Comparison of ENCODE assay signal across 9 mouse cellular contexts in the genomic region with DNA sequence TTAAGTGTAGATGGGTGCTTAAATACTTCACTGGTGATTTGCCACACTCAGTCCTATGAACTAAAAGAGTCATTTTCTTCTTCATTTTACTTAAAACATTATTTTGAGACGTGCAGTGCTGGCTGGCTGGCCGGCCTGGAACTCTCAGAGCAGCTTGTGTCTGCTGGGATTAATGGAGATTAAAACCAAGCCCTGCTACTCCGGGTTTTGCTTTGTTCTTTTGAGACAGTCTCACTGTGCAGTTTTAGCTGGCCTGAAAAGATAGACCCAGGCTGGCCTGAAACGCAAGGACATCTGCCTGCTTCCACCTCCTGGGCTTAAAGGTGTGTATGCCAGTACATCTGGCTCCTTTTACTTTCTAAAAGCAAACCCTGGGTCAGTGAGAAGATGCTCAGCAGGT. TPM values are rescaled to one million over a fixed set of nuclear protein-coding genes. Genes with fewer than 3 reads are reported as not detected.
A peak's percentile ranks its signal among the peaks of the same experiment; 100 is the strongest.
DNase-seq lines count a peak whose midpoint lies in the region; ATAC-seq and TF ChIP-seq lines count a peak whose summit lies in the region.
"Had no signal": no experiment of that assay in that cellular context is flagged by ENCODE, and none has a peak within 500 bp of the region (broad histone marks: within the 10 kb centered on the region; RNA-seq: fewer than 3 reads in every experiment).

No protein-coding gene starts in this region.

- H3K9ac ChIP-seq in hindbrain, embryonic 15.5 days: peak overlapping the region; percentile 36; the same call in 1 of the 2 replicates
- H3K9ac ChIP-seq in midbrain, postnatal 0 days (replicated peaks; ENCODE audit: low read length, poor library complexity, severe bottlenecking): no peak overlapping the region

- no peak for TF ChIP-seq CTCF in midbrain, postnatal 0 days (IDR thresholded peaks at IDR 0.05)

- DNase-seq in heart, embryonic 10.5 days (ENCODE audit: low spot score): no peak
- no peak for DNase-seq in heart, adult 9 months (ENCODE audit: low spot score in 2 of 2)
- DNase-seq in embryo, embryonic 10.5 days (ENCODE audit: low spot score): peak; percentile 47
- peak; percentile 44 for DNase-seq in midbrain, postnatal 0 days (ENCODE audit: low spot score)
- no peak for DNase-seq in thymus, postnatal 4 days
- no peak for DNase-seq in adrenal gland, postnatal 25 days
- no peak for DNase-seq in left cerebral cortex, adult 8-10 months (ENCODE audit: low spot score in 2 of 2)
- DNase-seq: kidney, postnatal 4 days had no signal

- 51% methylated on average over 4 of the region's 4 CpGs for WGBS in heart, embryonic 10.5 days
- 22% methylated on average over 4 of the region's 4 CpGs for WGBS in hindbrain, embryonic 15.5 days
- WGBS in midbrain, postnatal 0 days: 6% methylated on average over 4 of the region's 4 CpGs

- no peak overlapping the region for H3K4me3 ChIP-seq in heart, embryonic 10.5 days
- H3K4me3 ChIP-seq in hindbrain, embryonic 15.5 days: peak overlapping the region; percentile 84; the same call in 1 of the 2 replicates
- peak overlapping the region; percentile 83; the same call in 1 of the 2 replicates for H3K4me3 ChIP-seq in midbrain, postnatal 0 days (ENCODE audit: low read depth, low read length)

- H3K36me3 ChIP-seq in heart, embryonic 10.5 days: 0 out of 2 replicates have a peak, but pooled peaks cover 9% of the 10 kb centered on the region
- no peaks in the 10 kb centered on the region for H3K36me3 ChIP-seq in hindbrain, embryonic 15.5 days
- H3K36me3 ChIP-seq in midbrain, postnatal 0 days (ENCODE audit: insufficient read depth, low read length): no peaks in the 10 kb centered on the region

- no peak for ATAC-seq in hindbrain, embryonic 15.5 days (ENCODE audit: low FRiP score, low read depth)
- ATAC-seq in midbrain, postnatal 0 days (ENCODE audit: low FRiP score): no peak

- no peaks in the 10 kb centered on the region for H3K27me3 ChIP-seq in heart, embryonic 10.5 days (ENCODE audit: insufficient read depth, poor library complexity, severe bottlenecking)
- no peaks in the 10 kb centered on the region for H3K27me3 ChIP-seq in hindbrain, embryonic 15.5 days
- H3K27me3 ChIP-seq in midbrain, postnatal 0 days (ENCODE audit: insufficient read depth, low read length): no peaks in the 10 kb centered on the region

- no peaks in the 10 kb centered on the region for H3K9me3 ChIP-seq in heart, embryonic 10.5 days
- no peaks in the 10 kb centered on the region for H3K9me3 ChIP-seq in hindbrain, embryonic 15.5 days
- H3K9me3 ChIP-seq in midbrain, postnatal 0 days (ENCODE audit: low read length): no peaks in the 10 kb centered on the region

- H3K27ac ChIP-seq in heart, embryonic 10.5 days: peak overlapping the region; percentile 62
- H3K27ac ChIP-seq in hindbrain, embryonic 15.5 days (replicated peaks): peak overlapping the region; percentile 63
- 0 out of 2 replicates have a peak overlapping the region, but pooled peaks have one; percentile 100 for H3K27ac ChIP-seq in midbrain, postnatal 0 days (ENCODE audit: low read depth, low read length)

- H3K4me1 ChIP-seq in heart, embryonic 10.5 days: peaks cover 17% of the 10 kb centered on the region
- peaks cover 23% of the 10 kb centered on the region for H3K4me1 ChIP-seq in hindbrain, embryonic 15.5 days (replicated peaks)
- peaks cover 11% of the 10 kb centered on the region for H3K4me1 ChIP-seq in midbrain, postnatal 0 days (ENCODE audit: insufficient read depth, low read length)

- peak overlapping the region; percentile 84 for H3K4me2 ChIP-seq in hindbrain, embryonic 15.5 days
- H3K4me2 ChIP-seq in midbrain, postnatal 0 days (ENCODE audit: low read depth, low read length, poor library complexity, severe bottlenecking): peak overlapping the region; percentile 82

RNA-seq across cellular contexts. Expression of a gene that starts 2.2 kb away (rescaled TPM):
- 5.3 and 5.6 TPM in 2 replicates for polyA plus RNA-seq in heart, embryonic 10.5 days (2016; fragmentation: Nextera tagmentation; extraction: Ambion mirVana)
- polyA plus RNA-seq in hindbrain, embryonic 15.5 days (2015; fragmentation: Nextera tagmentation; extraction: Ambion mirVana): 7.7 and 8.6 TPM in 2 replicates
- total RNA-seq in midbrain, postnatal 0 days (2014; rRNA removed): 14.8 and 17.3 TPM in 2 replicates
- 4.6 and 5.0 TPM in 2 replicates for polyA plus RNA-seq in midbrain, postnatal 0 days (2015; fragmentation: Nextera tagmentation; extraction: Ambion mirVana)
- total RNA-seq in adrenal gland, postnatal 25 days (2021): 9.7 and 12.1 TPM in 2 replicates
- total RNA-seq in left cerebral cortex, adult 8-10 months (2022): 10 to 100 TPM; 16.5 to 20.0 (median 17.2) TPM

Comparison
In these comparisons a context has a peak if more than half of its experiments do, and no peak if none do; other contexts are left out.
1. DNase-seq: peak in embryo, embryonic 10.5 days (single experiment) and midbrain, postnatal 0 days (single experiment); none in heart, embryonic 10.5 days (single experiment), heart, adult 9 months (0 of 2), thymus, postnatal 4 days (single experiment), adrenal gland, postnatal 25 days (single experiment) and left cerebral cortex, adult 8-10 months (0 of 2).
2. Peak in every context shown above with its lines, with median percentiles within 50 percentile points of each other: H3K27ac ChIP-seq.